Mouse (Mus musculus): ENCODE results near the gene Gucy2c.

DNA sequence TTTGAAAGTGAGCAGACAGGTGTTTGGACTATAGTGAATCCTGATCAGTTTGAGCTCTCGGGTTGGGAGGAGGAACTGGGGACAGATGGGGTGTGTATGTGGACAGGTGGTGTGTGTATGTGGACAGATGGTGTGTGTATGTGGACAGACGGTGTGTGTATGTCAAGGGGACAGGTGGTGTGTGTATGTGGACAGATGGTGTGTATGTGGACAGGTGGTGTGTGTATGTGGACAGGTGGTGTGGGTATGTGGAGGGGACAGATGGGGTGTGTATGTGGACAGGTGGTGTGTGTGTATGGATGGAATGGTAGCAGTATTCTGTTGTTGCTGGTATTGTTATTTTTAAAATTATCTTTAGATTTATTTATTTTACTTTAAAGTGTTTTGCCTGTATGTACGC lies 79.7 kb downstream of the Gucy2c start:
- no peak for TF ChIP-seq CTCF (IDR thresholded peaks at IDR 0.05; ENCODE audit: low read depth)
- TF ChIP-seq EP300 (optimal IDR thresholded peaks at IDR 0.05), result no peak

All from stomach, postnatal 0 days (tissue).